Mouse (Mus musculus) 416B (cell line): ENCODE data around the gene Stk11ip.

Experiments
- DNase-seq: peaks from one replicate; pipeline ENCODE4 v3.0.0; 2011; ENCODE audit warnings: low read depth

Gene Stk11ip

GRCm38 (mm10) chr1:75570403-75570802, 49.1 kb downstream of the Stk11ip start:
- DNase-seq: no peak

GRCm38 (mm10) chr1:75572776-75573175, 51.4 kb downstream of the Stk11ip start:
- no peak for DNase-seq

DNA sequence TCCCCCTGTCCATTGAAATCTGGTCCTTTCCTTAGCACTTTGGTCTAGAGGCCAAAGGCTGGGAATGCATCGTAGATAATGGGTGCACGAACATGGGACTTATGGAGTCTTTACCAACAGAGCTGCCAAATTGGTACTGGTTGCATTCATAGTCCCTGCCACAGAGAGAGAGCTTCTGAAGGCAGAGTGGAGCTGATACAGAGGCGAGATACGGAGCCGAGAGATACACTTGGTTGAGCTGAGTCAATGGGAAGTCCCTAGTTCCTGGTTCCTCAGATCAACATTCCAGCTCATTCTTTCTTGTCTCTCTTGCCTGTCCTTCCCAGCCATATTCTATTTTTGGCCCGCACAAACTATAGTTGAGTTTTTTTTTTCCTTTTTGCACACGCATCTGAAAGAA, 52.4 kb downstream of the Stk11ip start:
- DNase-seq: no peak

DNA sequence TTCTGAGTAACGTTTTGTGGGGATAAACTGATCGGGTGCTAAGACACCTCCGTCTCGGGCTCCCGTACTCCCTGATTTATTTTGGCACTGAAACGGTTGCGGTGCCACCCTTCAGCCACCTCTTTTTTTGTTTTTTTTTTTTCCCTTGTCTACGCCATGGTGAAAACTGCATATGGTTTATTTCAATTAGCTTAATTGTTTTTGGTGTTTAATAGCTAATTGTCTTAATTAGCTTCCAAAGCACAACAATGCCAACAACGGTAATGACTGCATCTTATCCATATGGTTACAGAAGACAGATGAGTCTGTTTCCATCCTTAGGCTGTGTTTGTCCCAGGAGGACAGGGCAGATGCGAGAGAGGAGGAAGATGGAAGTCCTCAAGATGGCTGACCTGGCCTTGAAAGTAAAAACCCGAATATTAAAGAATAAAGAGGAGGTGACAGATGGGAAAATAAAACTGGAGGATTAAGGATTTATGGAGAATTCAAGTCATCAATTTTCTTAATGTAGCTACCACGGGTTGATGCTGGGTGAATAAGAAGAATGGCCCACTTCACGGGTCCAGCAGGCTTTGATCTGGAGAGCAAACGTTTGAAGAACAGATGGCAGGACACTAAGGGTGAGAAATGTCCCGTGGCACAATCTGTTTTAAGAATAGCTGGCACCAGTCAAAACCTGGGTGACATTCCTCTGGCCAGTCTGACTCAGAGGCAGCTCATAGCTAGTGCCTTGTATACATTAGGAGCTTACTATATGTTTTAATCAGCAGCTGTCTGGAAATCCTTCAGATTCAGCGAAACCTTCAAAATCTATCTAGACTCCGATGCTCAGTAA, 53.4 kb downstream of the Stk11ip start:
- no peak for DNase-seq

- DNase-seq: no peak
Measured at GRCm38 (mm10) chr1:75581936-75582624, 60.8 kb downstream of the Stk11ip start.

DNA sequence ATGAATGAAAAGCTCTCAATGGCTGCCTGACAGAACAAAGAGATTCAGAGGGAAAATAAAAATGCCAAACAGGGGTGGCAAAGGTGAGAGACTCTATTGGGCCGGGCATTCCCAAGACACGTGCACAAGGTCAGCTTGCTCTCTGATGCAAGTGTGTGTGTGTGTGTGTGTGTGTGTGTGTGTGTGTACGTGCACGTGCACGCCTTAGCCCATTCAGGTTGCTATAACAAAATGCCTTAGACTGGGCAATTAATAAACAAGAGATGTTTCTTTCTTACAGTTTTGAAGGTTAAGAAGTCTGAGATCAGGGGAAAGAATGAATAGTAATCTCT, 61.3 kb downstream of the Stk11ip start:
- no peak for DNase-seq

DNA sequence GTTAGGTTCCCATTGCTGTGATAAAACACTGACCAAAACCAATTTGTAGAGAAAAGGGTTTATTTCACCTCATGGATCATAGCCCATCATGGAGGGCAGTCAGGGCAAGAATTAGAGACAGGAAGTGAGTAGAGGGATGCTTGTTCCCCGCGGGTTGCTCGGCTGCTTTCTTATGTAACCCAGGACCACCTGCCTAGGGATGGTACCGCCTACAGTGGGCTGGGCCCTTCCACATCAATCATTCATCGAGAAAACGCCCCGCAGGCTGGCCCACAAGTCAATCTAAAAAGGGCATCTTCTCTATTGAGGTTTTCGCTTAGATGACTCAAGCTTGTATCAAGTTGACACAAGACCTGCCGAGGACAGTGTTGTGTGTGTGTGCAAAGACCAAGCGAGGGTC, 61.7 kb downstream of the Stk11ip start:
- no peak for DNase-seq

DNA sequence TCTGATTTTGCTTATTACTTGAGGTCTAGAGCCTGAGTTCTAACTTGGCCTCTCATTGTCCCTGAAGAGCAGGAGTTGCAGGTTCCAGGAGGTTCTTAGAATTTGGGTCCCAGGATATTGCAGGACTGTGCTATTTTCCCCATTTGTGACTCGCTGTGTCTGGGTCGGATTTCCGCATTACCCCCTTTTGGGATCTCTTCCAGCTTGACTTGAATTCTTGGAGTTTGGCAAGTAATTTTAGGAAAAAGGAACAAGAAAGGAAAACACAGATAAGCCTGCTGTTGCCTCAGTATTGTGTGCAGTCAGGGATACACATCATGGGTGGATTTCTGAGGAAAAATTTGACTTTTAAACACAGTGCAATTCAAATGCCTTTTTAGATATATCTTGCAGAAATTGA, 65.5 kb downstream of the Stk11ip start:
- DNase-seq: no peak
